Mouse (Mus musculus) brain, embryonic 14.5 days (tissue): ENCODE measurements at regions not wholly inside any gene's neighbourhood (a gene's known extent, or its start where the extent isn't known, plus 50 kb on each side); places are given as distances from the start of the nearest gene placed in this dataset.

Experiments
- CTCF ChIP-seq: fragments of 200-500 bp; IDR thresholded peaks from 2 replicates; pipeline ENCODE4 v1.5.1; 2012; ENCODE audit warnings: inconsistent platforms, mild to moderate bottlenecking, moderate library complexity, borderline replicate concordance; ENCODE audit not compliant: insufficient read depth, insufficient read length; ENCODE audit errors: extremely low read depth
- POLR2A ChIP-seq: fragments of 200-500 bp; IDR thresholded peaks from 2 replicates; pipeline ENCODE4 v1.6.1; 2012; ENCODE audit warnings: mild to moderate bottlenecking, inconsistent platforms, borderline replicate concordance; ENCODE audit not compliant: poor library complexity, insufficient read depth, insufficient read length, severe bottlenecking; ENCODE audit errors: extremely low read depth

DNA sequence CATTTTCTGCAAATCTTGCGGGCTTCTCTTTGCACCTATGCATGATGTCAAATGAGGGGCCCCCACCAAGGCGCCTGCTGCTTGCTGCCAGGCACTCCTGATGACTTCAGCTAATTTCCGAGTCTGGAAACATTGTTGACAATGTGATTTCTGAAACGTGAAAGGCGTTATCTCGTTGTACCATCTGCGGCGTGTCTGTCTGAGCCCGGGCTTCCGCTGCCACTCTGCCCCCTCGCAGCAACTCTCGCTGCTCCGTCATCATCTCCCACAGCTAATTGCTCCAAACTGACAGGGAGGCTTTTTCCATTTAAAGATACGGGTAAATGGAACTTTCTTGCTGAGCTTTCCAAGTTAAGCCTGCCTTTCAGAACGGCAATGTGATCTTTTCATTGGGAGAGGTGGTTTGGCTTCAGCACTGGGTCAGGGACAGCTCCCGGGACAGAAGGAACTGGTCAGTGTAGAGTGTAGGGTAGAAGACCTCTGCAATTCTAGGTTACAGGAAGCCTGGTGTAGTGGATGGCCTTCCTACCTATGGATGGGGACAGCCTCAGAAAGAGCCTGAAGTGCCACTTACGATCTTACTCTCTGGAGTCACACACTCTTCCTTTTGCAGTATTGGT lies 191.0 kb downstream of the Dhx35 start:
- no peak for TF ChIP-seq CTCF
- no peak for TF ChIP-seq POLR2A
